Mouse (Mus musculus) brain, embryonic 14.5 days (tissue): ENCODE data around the gene Suz12.
"Not testable (repeated sequence)": the region's sequence is repeated elsewhere in the genome, so short reads cannot be mapped to it uniquely, and the experiment has no call there.

ENCODE experiments used
- CTCF ChIP-seq: fragments of 200-500 bp; IDR thresholded peaks from 2 replicates; pipeline ENCODE4 v1.5.1; 2012; ENCODE audit warnings: inconsistent platforms, mild to moderate bottlenecking, moderate library complexity, borderline replicate concordance; ENCODE audit not compliant: insufficient read depth, insufficient read length; ENCODE audit errors: extremely low read depth
- POLR2A ChIP-seq: fragments of 200-500 bp; IDR thresholded peaks from 2 replicates; pipeline ENCODE4 v1.6.1; 2012; ENCODE audit warnings: mild to moderate bottlenecking, inconsistent platforms, borderline replicate concordance; ENCODE audit not compliant: poor library complexity, insufficient read depth, insufficient read length, severe bottlenecking; ENCODE audit errors: extremely low read depth

DNA sequence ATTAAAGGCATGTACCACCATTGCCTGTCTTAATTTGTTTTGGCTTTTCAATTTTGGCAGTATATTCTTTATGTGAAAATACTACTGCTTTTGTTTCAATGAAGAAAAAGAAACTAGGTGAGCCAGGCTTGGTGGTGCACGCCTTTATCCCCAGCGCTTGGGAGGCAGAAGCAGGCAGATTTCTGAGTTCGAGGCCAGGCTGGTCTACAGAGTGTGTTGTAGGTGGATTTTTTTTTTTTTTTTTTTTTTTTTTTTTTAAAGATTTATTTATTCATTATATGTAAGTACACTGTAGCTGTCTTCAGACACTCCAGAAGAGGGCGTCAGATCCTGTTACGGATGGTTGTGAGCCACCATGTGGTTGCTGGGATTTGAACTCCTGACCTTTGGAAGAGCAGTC lies 23.6 kb downstream of the Suz12 start:
- TF ChIP-seq CTCF, POLR2A: not testable (repeated sequence)
